Mouse (Mus musculus) erythroid progenitor cell, adult 5-6 weeks (primary cell): ENCODE data around the gene Sh3pxd2a. TPM values are rescaled to one million over a fixed set of nuclear protein-coding genes. Genes with fewer than 3 reads are reported as not detected.

Experiments
- ATAC-seq: replicated peaks from 2 replicates; pipeline ENCODE4 v1.8.0; 2016; ENCODE audit warnings: moderate number of reproducible peaks, mild to moderate bottlenecking, moderate TSS enrichment, inconsistent platforms; ENCODE audit not compliant: poor library complexity, low FRiP score, severe bottlenecking
- total RNA-seq, 2 experiments: library from RNA; stranded (forward) in 1 of 2; stranded (reverse) in 1 of 2; fragments of 150-400 nt in 1 of 2; fragments of 186-747, 209-891 nt in 1 of 2; gene quantifications; 2 replicates each; pipeline versions ENCODE4 v1.2.3 to v1.2.4; 2015 to 2017; ENCODE audit warnings: low replicate concordance in 2 of 2

The Sh3pxd2a gene
- total RNA-seq, 2 experiments from 2014 or later, result 1.1 to 6.3 TPM

- no peak for ATAC-seq
Measured at GRCm38 (mm10) chr19:47445726-47446125, 18.5 kb downstream of the Sh3pxd2a start.

- no peak for ATAC-seq
Measured at GRCm38 (mm10) chr19:47444488-47444887, 19.7 kb downstream of the Sh3pxd2a start.

- no peak for ATAC-seq
Measured at GRCm38 (mm10) chr19:47442294-47442627, 21.9 kb downstream of the Sh3pxd2a start.

GRCm38 (mm10) chr19:47441541-47442293 lies 22.5 kb downstream of the Sh3pxd2a start:
- ATAC-seq, result no peak

- no peak for ATAC-seq
Measured at GRCm38 (mm10) chr19:47440967-47441366, 23.2 kb downstream of the Sh3pxd2a start.

GRCm38 (mm10) chr19:47440435-47440803 lies 23.8 kb downstream of the Sh3pxd2a start:
- no peak for ATAC-seq

- no peak for ATAC-seq
Measured at GRCm38 (mm10) chr19:47439726-47440434, 24.3 kb downstream of the Sh3pxd2a start.

- no peak for ATAC-seq
Measured at GRCm38 (mm10) chr19:47438445-47438844, 25.8 kb downstream of the Sh3pxd2a start.

- ATAC-seq, result no peak
Measured at GRCm38 (mm10) chr19:47437040-47437439, 27.2 kb downstream of the Sh3pxd2a start.

- no peak for ATAC-seq
Measured at GRCm38 (mm10) chr19:47436236-47436635, 28.0 kb downstream of the Sh3pxd2a start.

GRCm38 (mm10) chr19:47434655-47435054 lies 29.5 kb downstream of the Sh3pxd2a start:
- ATAC-seq, result no peak

- ATAC-seq, result peak; percentile 71
Measured at GRCm38 (mm10) chr19:47432339-47432738, 31.9 kb downstream of the Sh3pxd2a start.

GRCm38 (mm10) chr19:47431189-47431931 lies 32.8 kb downstream of the Sh3pxd2a start:
- ATAC-seq, result peak; percentile 85

- ATAC-seq, result no peak
Measured at GRCm38 (mm10) chr19:47430160-47430559, 34.0 kb downstream of the Sh3pxd2a start.

- no peak for ATAC-seq
Measured at GRCm38 (mm10) chr19:47429245-47429644, 35.0 kb downstream of the Sh3pxd2a start.

- no peak for ATAC-seq
Measured at GRCm38 (mm10) chr19:47428794-47429193, 35.4 kb downstream of the Sh3pxd2a start.

- ATAC-seq, result no peak
Measured at GRCm38 (mm10) chr19:47427841-47428789, 36.1 kb downstream of the Sh3pxd2a start.

GRCm38 (mm10) chr19:47423632-47424031 lies 40.6 kb downstream of the Sh3pxd2a start:
- ATAC-seq, result no peak

- no peak for ATAC-seq
Measured at GRCm38 (mm10) chr19:47421128-47421898, 42.9 kb downstream of the Sh3pxd2a start.
